Mouse (Mus musculus) erythroblast, embryonic 14.5 days (primary cell): ENCODE measurements around the gene Tmem132e.

Experiments
- GATA1 ChIP-seq: IDR thresholded peaks from 2 replicates; pipeline ENCODE4 v1.6.1; 2012; ENCODE audit warnings: low read length, inconsistent platforms, mixed read lengths
- TAL1 ChIP-seq: IDR thresholded peaks from 3 replicates; pipeline ENCODE4 v1.6.1; 2012; ENCODE audit warnings: low read length, inconsistent platforms, mixed read lengths

- no peak for TF ChIP-seq GATA1
- no peak for TF ChIP-seq TAL1
These were observed 17.9 kb downstream of the Tmem132e start for GRCm38 (mm10) chr11:82406358-82407221.
